Mouse (Mus musculus) liver, embryonic 14.5 days (tissue): ENCODE results near the gene Zp2. TPM values are rescaled to one million over a fixed set of nuclear protein-coding genes. Genes with fewer than 3 reads are reported as not detected.

Experiments
- ATAC-seq: fragments of 200-750 bp; cut with Nextera tagmentation; 2 replicates; pipeline ENCODE4 v1.8.0; 2017; ENCODE audit warnings: moderate number of reproducible peaks, mild to moderate bottlenecking, moderate library complexity; ENCODE audit not compliant: insufficient read depth
- DNase-seq, 3 experiments: peaks; one replicate each; pipeline ENCODE4 v3.0.0-alpha.2; 2012 to 2013; ENCODE audit warnings: low read depth in 3 of 3, low spot score in 3 of 3
- H3K27ac ChIP-seq: fragments of 300-500 bp; sonication (generic); 2 replicates; pipeline ENCODE4 v1.5.1; 2014; ENCODE audit warnings: moderate library complexity, mild to moderate bottlenecking, control low read depth, inconsistent platforms
- H3K27me3 ChIP-seq: fragments of 300-500 bp; sonication (generic); 2 replicates; pipeline ENCODE4 v1.6.1; 2014; ENCODE audit warnings: mild to moderate bottlenecking, low read length, moderate library complexity; ENCODE audit not compliant: control insufficient read depth, insufficient read depth
- H3K36me3 ChIP-seq: fragments of 300-500 bp; sonication (generic); replicated peaks from 2 replicates; pipeline ENCODE4 v1.6.1; 2014; ENCODE audit warnings: low read depth; ENCODE audit not compliant: control insufficient read depth, insufficient read depth
- H3K4me1 ChIP-seq, 2 experiments: fragments of 200-500 bp in 1 of 2; fragments of 300-500 bp in 1 of 2; sonication (generic) in 1 of 2; replicated peaks; 2 replicates each; pipeline ENCODE4 v1.6.1; 2012 to 2014; ENCODE audit warnings: antibody characterized with exemption in 1 of 2, inconsistent platforms in 1 of 2, low read length in 1 of 2; ENCODE audit not compliant: control insufficient read depth in 2 of 2, insufficient read depth in 2 of 2
- H3K4me2 ChIP-seq: fragments of 300-500 bp; sonication (generic); 2 replicates; pipeline ENCODE4 v1.6.1; 2014; ENCODE audit warnings: low read depth, mild to moderate bottlenecking, control low read depth, moderate library complexity
- H3K4me3 ChIP-seq, 2 experiments: fragments of 200-500 bp in 1 of 2; fragments of 300-500 bp in 1 of 2; sonication (generic) in 1 of 2; 2 replicates each; pipeline ENCODE4 v1.5.1; 2012 to 2014; ENCODE audit warnings: low read depth in 2 of 2, low read length in 2 of 2, mild to moderate bottlenecking in 2 of 2, control low read depth in 1 of 2, inconsistent platforms in 1 of 2, moderate library complexity in 1 of 2; ENCODE audit not compliant: insufficient read depth in 1 of 2
- H3K9ac ChIP-seq: fragments of 300-500 bp; sonication (generic); replicated peaks from 2 replicates; pipeline ENCODE4 v1.6.1; 2014; ENCODE audit warnings: mild to moderate bottlenecking, control low read depth, moderate library complexity
- H3K9me3 ChIP-seq: fragments of 300-500 bp; sonication (generic); 2 replicates; pipeline ENCODE4 v1.6.1; 2016; ENCODE audit warnings: low read length, mixed read lengths; ENCODE audit not compliant: control insufficient read depth
- CTCF ChIP-seq: IDR thresholded peaks from 2 replicates; pipeline ENCODE4 v1.5.1; 2016; ENCODE audit warnings: antibody characterized with exemption, low read depth, control low read depth
- EP300 ChIP-seq: IDR thresholded peaks from 2 replicates; pipeline ENCODE4 v1.6.1; 2016; ENCODE audit warnings: antibody characterized with exemption, low read depth
- WGBS: fragments of 180-500 bp; shearing (Covaris S2); extraction: QIAGEN DNeasy Blood & Tissue Kit; methylation state at CpG from one replicate; pipeline ENCODE4 v1.1.7; 2014; ENCODE audit not compliant: insufficient replicate concordance; 5-methylcytosine and 5-hydroxymethylcytosine counted together
- polyA plus RNA-seq, 2 experiments: library from polyadenylated mRNA; depleted of rRNA in 1 of 2; stranded (reverse) in 1 of 2; unstranded in 1 of 2; fragments of >200 nt; fragmentation: Nextera tagmentation in 1 of 2; extraction: Ambion mirVana in 1 of 2; gene quantifications; 2 replicates each; pipeline versions ENCODE4 v1.2.1 to v1.2.3; 2012 to 2014

Zp2 gene
- polyA plus RNA-seq, 2 experiments: not detected

- no peak overlapping the region for H3K4me3 ChIP-seq
- ATAC-seq (no peak), DNase-seq (no peak)
- WGBS: 40% methylated on average over 4 of the region's 4 CpGs
- no peaks in the 10 kb centered on the region for H3K36me3 ChIP-seq
- no peak overlapping the region for H3K9ac ChIP-seq
- H3K9me3 ChIP-seq: no peaks in the 10 kb centered on the region
- no peaks in the 10 kb centered on the region for H3K27me3 ChIP-seq
- H3K4me1 ChIP-seq: no peaks in the 10 kb centered on the region
- H3K27ac ChIP-seq: no peak overlapping the region
- TF ChIP-seq EP300 (no peak), CTCF (no peak)
- no peak overlapping the region for H3K4me2 ChIP-seq
Measured at GRCm38 (mm10) chr7:120158121-120158613, 13.1 kb upstream of the Zp2 start.

DNA sequence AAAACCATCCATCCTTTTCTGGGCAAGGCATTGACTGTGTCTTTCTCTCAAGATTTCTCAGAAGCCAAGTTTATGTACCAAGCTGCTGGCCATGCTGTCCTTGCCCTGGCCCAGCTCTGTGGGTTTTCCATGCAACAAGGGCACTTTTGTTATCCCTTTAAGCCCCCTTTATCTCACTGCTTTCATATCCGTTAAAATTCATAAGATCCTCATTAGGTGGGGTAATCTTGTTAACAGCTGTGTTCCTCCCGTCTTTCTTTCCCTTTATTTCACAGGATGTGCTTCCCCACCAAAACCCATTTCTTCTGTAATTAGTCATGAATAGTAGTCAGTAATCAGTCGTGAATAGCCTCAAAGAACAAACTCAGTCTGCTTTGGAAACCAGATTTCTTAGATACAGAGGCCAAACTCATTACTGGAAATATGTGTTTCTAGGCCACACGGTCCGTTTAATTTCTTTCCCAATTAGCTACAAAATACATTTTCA is 12.5 kb upstream of the Zp2 start:
- ATAC-seq: no peak
- Histone ChIP-seq H3K9me3 (no peaks in the 10 kb centered on the region), H3K4me3 (no peak overlapping the region), H3K27ac (no peak overlapping the region), H3K4me1 (no peaks in the 10 kb centered on the region), H3K27me3 (no peaks in the 10 kb centered on the region), H3K36me3 (no peaks in the 10 kb centered on the region), H3K4me2 (no peak overlapping the region), H3K9ac (no peak overlapping the region)
- TF ChIP-seq CTCF: no peak
- TF ChIP-seq EP300: no peak
- DNase-seq: no peak
- 57% methylated on average over 5 of the region's 5 CpGs for WGBS

GRCm38 (mm10) chr7:120156841-120157409 is 11.8 kb upstream of the Zp2 start:
- Histone ChIP-seq H3K4me2 (no peak overlapping the region), H3K36me3 (no peaks in the 10 kb centered on the region), H3K9ac (no peak overlapping the region), H3K4me3 (no peak overlapping the region), H3K4me1 (no peaks in the 10 kb centered on the region), H3K27ac (no peak overlapping the region), H3K27me3 (no peaks in the 10 kb centered on the region), H3K9me3 (no peaks in the 10 kb centered on the region)
- 32% methylated on average over 2 of the region's 2 CpGs for WGBS
- TF ChIP-seq CTCF (no peak), EP300 (no peak)
- no peak for ATAC-seq
- no peak for DNase-seq

DNA sequence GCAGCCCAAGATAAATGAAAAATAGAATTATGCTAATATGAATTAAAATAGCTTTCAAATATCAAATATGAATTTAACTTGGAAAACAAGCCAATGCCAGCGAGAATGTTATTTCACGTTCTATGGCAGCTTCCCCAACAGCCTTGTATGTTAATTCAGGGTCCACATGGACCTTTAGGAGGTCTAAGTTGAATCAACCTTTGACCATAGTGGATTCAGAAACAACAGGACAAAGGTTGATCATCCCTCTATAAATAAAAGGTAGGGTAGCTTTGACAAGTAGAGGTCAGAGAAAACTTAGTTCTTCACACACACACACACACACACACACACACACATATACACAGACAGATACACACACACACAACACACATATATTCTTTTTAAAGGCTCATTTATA is 5.8 kb upstream of the Zp2 start:
- H3K9ac ChIP-seq: no peak overlapping the region
- H3K27me3 ChIP-seq: no peaks in the 10 kb centered on the region
- ATAC-seq: no peak
- DNase-seq: no peak
- 50% methylated on average over 2 of the region's 2 CpGs for WGBS
- no peak overlapping the region for H3K4me3 ChIP-seq
- no peaks in the 10 kb centered on the region for H3K36me3 ChIP-seq
- no peaks in the 10 kb centered on the region for H3K9me3 ChIP-seq
- peaks cover 0 to 4% of the 10 kb centered on the region in 2 experiments; a peak in 2 of 4 replicates for H3K4me1 ChIP-seq
- no peak overlapping the region for H3K4me2 ChIP-seq
- no peak for TF ChIP-seq EP300
- TF ChIP-seq CTCF: no peak
- no peak overlapping the region for H3K27ac ChIP-seq

GRCm38 (mm10) chr7:120150257-120150656 is 5.2 kb upstream of the Zp2 start:
- 30% methylated on average over 3 of the region's 3 CpGs for WGBS
- Histone ChIP-seq H3K9ac (no peak overlapping the region), H3K9me3 (no peaks in the 10 kb centered on the region), H3K4me2 (no peak overlapping the region), H3K27ac (no peak overlapping the region), H3K36me3 (no peaks in the 10 kb centered on the region), H3K4me3 (no peak overlapping the region), H3K27me3 (no peaks in the 10 kb centered on the region), H3K4me1 (peaks cover 0 to 4% of the 10 kb centered on the region in 2 experiments; a peak in 2 of 4 replicates)
- ATAC-seq: peak; percentile 41; the same call in 1 of the 2 replicates
- peak in 2 of 3 experiments; percentile 2 to 7 for DNase-seq
- TF ChIP-seq EP300 (no peak), CTCF (no peak)
